Mouse (Mus musculus) hindbrain, embryonic 12.5 days (tissue): ENCODE measurements at regions not wholly inside any gene's neighbourhood (a gene's known extent, or its start where the extent isn't known, plus 50 kb on each side); places are given as distances from the start of the nearest gene placed in this dataset. TPM values are rescaled to one million over a fixed set of nuclear protein-coding genes. Genes with fewer than 3 reads are reported as not detected.

Source experiments
- ATAC-seq: fragments of 200-750 bp; cut with Nextera tagmentation; 2 replicates; pipeline ENCODE4 v1.8.0; 2017; ENCODE audit warnings: moderate TSS enrichment; ENCODE audit not compliant: low FRiP score
- H3K27ac ChIP-seq: fragments of 300-500 bp; sonication (generic); 2 replicates; pipeline ENCODE4 v1.5.1; 2016; ENCODE audit warnings: mild to moderate bottlenecking
- H3K27me3 ChIP-seq: fragments of 300-500 bp; sonication (generic); 2 replicates; pipeline ENCODE4 v1.6.1; 2016; ENCODE audit warnings: mild to moderate bottlenecking
- H3K36me3 ChIP-seq: fragments of 300-500 bp; sonication (generic); 2 replicates; pipeline ENCODE4 v1.6.1; 2016; ENCODE audit warnings: mild to moderate bottlenecking
- H3K4me1 ChIP-seq: fragments of 300-500 bp; sonication (generic); 2 replicates; pipeline ENCODE4 v1.6.1; 2016
- H3K4me2 ChIP-seq: fragments of 300-500 bp; sonication (generic); replicated peaks from 2 replicates; pipeline ENCODE4 v1.6.1; 2016; ENCODE audit warnings: mild to moderate bottlenecking
- H3K4me3 ChIP-seq: fragments of 300-500 bp; sonication (generic); 2 replicates; pipeline ENCODE4 v1.5.1; 2016; ENCODE audit warnings: mild to moderate bottlenecking
- H3K9ac ChIP-seq: fragments of 300-500 bp; sonication (generic); 2 replicates; pipeline ENCODE4 v1.6.1; 2016; ENCODE audit warnings: mild to moderate bottlenecking, moderate library complexity
- H3K9me3 ChIP-seq: fragments of 300-500 bp; sonication (generic); replicated peaks from 2 replicates; pipeline ENCODE4 v1.6.1; 2016; ENCODE audit warnings: mild to moderate bottlenecking
- WGBS: fragments of 180-500 bp; shearing (Covaris S2); methylation state at CpG from one replicate; pipeline ENCODE4 v1.1.7; 2016; 5-methylcytosine and 5-hydroxymethylcytosine counted together
- microRNA counts: library from miRNA; unstranded; fragments of <30 nt; microRNA quantifications from one replicate; lab custom pipeline; 2017
- microRNA-seq: library from miRNA; unstranded; fragments of <30 nt; microRNA quantifications from one replicate; pipeline ENCODE4, GENCODE M21; 2017

GRCm38 (mm10) chr7:61864517-61864916 is 481.9 kb upstream of the Ndn start:
- H3K36me3 ChIP-seq = no peaks in the 10 kb centered on the region
- H3K9me3 ChIP-seq = no peaks in the 10 kb centered on the region; the same call in 1 of the 2 replicates
- no peak for ATAC-seq
- no peak overlapping the region for H3K9ac ChIP-seq
- H3K27ac ChIP-seq = no peak overlapping the region
- H3K4me1 ChIP-seq = no peaks in the 10 kb centered on the region
- no peaks in the 10 kb centered on the region for H3K27me3 ChIP-seq
- H3K4me2 ChIP-seq = no peak overlapping the region
- H3K4me3 ChIP-seq = no peak overlapping the region

- ATAC-seq = no peak
- H3K4me1 ChIP-seq = no peaks in the 10 kb centered on the region
- no peak overlapping the region for H3K4me2 ChIP-seq
- no peaks in the 10 kb centered on the region for H3K36me3 ChIP-seq
- 87% methylated on average over 2 of the region's 2 CpGs for WGBS
- no peaks in the 10 kb centered on the region for H3K27me3 ChIP-seq
- no peak overlapping the region for H3K27ac ChIP-seq
- no peaks in the 10 kb centered on the region; the same call in 1 of the 2 replicates for H3K9me3 ChIP-seq
- H3K4me3 ChIP-seq = no peak overlapping the region
- H3K9ac ChIP-seq = no peak overlapping the region
These were observed 480.0 kb upstream of the Ndn start for GRCm38 (mm10) chr7:61866376-61866775.

DNA sequence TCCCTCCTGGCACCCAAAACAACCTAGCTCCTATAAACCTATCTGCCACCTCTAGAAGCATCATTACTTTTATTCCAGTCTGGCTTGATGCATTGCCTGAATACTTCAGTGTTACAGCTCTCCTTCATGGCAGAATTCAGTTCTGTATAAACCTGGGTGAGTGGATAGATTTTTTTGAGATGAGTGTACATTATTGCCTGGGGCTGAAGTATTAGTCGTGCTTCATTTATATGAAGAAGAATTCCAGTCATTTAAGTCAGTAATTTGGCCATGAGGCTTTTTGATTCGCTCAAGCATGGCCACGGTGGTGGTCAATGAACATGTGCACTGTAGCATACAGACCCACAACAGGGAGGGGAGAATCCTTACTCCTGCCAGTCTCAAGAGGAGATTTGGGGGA is 470.1 kb upstream of the Ndn start:
- no peaks in the 10 kb centered on the region for H3K27me3 ChIP-seq
- 73% methylated on average over 3 of the region's 3 CpGs for WGBS
- H3K4me1 ChIP-seq = 0 out of 2 replicates have a peak, but pooled peaks cover 3% of the 10 kb centered on the region
- no peaks in the 10 kb centered on the region; the same call in 1 of the 2 replicates for H3K9me3 ChIP-seq
- no peak overlapping the region for H3K4me2 ChIP-seq
- H3K27ac ChIP-seq = no peak overlapping the region
- H3K9ac ChIP-seq = no peak overlapping the region
- no peak for ATAC-seq
- no peaks in the 10 kb centered on the region for H3K36me3 ChIP-seq
- no peak overlapping the region for H3K4me3 ChIP-seq

DNA sequence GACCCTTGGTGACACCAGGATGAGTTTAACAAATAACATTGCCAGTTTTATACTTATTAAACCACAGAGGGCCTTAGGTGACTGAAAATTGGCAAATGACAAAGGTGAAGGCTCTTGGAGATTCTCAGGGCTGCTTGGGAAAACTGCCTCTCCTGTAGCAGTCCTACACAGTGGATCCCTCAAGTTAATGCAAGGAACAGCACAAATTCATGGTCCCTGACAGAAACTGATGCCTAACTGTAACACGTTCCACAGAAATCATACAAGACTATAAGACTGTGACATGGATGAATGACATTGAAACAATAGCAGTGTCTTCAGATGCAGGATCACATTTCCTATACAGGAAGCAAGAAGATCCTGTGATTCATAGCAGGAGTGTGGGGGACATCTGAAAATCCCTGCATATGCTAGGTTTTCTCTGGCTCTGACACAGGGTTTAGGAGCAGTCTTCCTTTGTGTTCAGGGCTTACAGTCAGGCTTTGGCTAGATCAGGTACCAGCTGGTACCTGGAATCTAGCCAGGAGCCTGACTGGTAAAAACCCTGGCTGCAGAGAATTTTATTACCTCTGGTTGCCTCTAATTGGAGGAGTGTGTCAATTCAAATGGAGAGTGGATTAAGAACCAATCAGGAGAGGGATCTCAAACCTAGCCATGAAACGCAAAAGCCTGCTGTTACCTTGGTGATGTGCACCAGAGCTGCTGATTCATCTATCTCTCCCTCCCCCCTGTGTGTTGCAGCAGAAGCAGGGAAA is 468.9 kb upstream of the Ndn start:
- H3K4me1 ChIP-seq = 0 out of 2 replicates have a peak, but pooled peaks cover 3% of the 10 kb centered on the region
- no peaks in the 10 kb centered on the region for H3K36me3 ChIP-seq
- no peaks in the 10 kb centered on the region for H3K27me3 ChIP-seq
- H3K9ac ChIP-seq = 0 out of 2 replicates have a peak overlapping the region, but pooled peaks have one; percentile 5
- 51% methylated on average over 2 of the region's 2 CpGs for WGBS
- H3K4me3 ChIP-seq = no peak overlapping the region
- ATAC-seq = peak; percentile 93
- no peaks in the 10 kb centered on the region; the same call in 1 of the 2 replicates for H3K9me3 ChIP-seq
- H3K27ac ChIP-seq = peak overlapping the region; percentile 85
- no peak overlapping the region for H3K4me2 ChIP-seq

- Histone ChIP-seq H3K4me3 (no peak overlapping the region), H3K9ac (no peak overlapping the region), H3K27ac (0 out of 2 replicates have a peak overlapping the region, but pooled peaks have one; percentile 85), H3K36me3 (no peaks in the 10 kb centered on the region), H3K27me3 (no peaks in the 10 kb centered on the region), H3K4me1 (0 out of 2 replicates have a peak, but pooled peaks cover 3% of the 10 kb centered on the region), H3K9me3 (no peaks in the 10 kb centered on the region; the same call in 1 of the 2 replicates), H3K4me2 (no peak overlapping the region)
- peak; percentile 52 for ATAC-seq
- 54% methylated on average over 2 of the region's 2 CpGs for WGBS
These were observed 468.3 kb upstream of the Ndn start for GRCm38 (mm10) chr7:61878095-61878494.

- Histone ChIP-seq H3K9me3 (no peaks in the 10 kb centered on the region; the same call in 1 of the 2 replicates), H3K4me2 (no peak overlapping the region), H3K36me3 (no peaks in the 10 kb centered on the region), H3K4me3 (no peak overlapping the region), H3K4me1 (0 out of 2 replicates have a peak, but pooled peaks cover 3% of the 10 kb centered on the region), H3K27me3 (no peaks in the 10 kb centered on the region), H3K27ac (no peak overlapping the region), H3K9ac (no peak overlapping the region)
- no peak for ATAC-seq
These were observed 467.8 kb upstream of the Ndn start for GRCm38 (mm10) chr7:61878585-61878984.

MicroRNAs in the stretch of these regions (microRNA counts, 519-probe panel; counts per million panel counts)
- microRNA mmu-miR-344 (lab: Ali Mortazavi, UCI) = 470 counts per million, percentile 58 among the panel's probes with 10 or more counts

Small RNA genes in the stretch of these regions (microRNA-seq; reads per million reads assigned to microRNA genes)
- gene Gm22466 = not detected
- gene Gm23490 = not detected
- 2.2 reads per million for gene Gm23873
- not detected for gene Gm23917
- gene Gm23962 = not detected
- not detected for gene Gm25533
- not detected for gene Mir344
- 1.9 reads per million for gene Mir344b
- gene Mir344c = 4.6 reads per million, percentile 11 among the genes with 10 or more reads in this experiment
- gene Mir344d-1 = not detected
- gene Mir344d-2 = not detected
- not detected for gene Mir344d-3
- 4.9 reads per million, percentile 12 among the genes with 10 or more reads in this experiment for gene Mir344e
- not detected for gene Mir344h-1
- not detected for gene Mir344h-2
